Mouse (Mus musculus) CH12.LX (cell line): ENCODE results near the gene Aldoc. TPM values are rescaled to one million over a fixed set of nuclear protein-coding genes. Genes with fewer than 3 reads are reported as not detected.
A peak's percentile ranks its signal among the peaks of the same experiment; 100 is the strongest.

Experiments
- DNase-seq: peaks from one replicate; pipeline ENCODE4 v3.0.0-alpha.2; 2013; ENCODE audit errors: extremely low read depth
- H3K27ac ChIP-seq: 2 replicates; pipeline ENCODE4 v1.5.1; 2012; ENCODE audit warnings: low read depth, mild to moderate bottlenecking, control low read depth, moderate library complexity; ENCODE audit not compliant: insufficient read depth
- H3K27me3 ChIP-seq: replicated peaks from 2 replicates; pipeline ENCODE3; 2012; ENCODE audit warnings: inconsistent platforms
- H3K36me3 ChIP-seq, 2 experiments: replicated peaks in 1 of 2; 2 replicates each; pipeline versions ENCODE3 to v1.6.1; 2012; ENCODE audit warnings: inconsistent platforms in 1 of 2, low read length in 1 of 2, mild to moderate bottlenecking in 1 of 2, mixed read lengths in 1 of 2, moderate library complexity in 1 of 2; ENCODE audit not compliant: control insufficient read depth in 1 of 2, insufficient read depth in 1 of 2
- H3K4me1 ChIP-seq, 2 experiments: 2 replicates each; pipeline ENCODE4 v1.6.1; 2012; ENCODE audit warnings: inconsistent platforms in 1 of 2, moderate library complexity in 1 of 2; ENCODE audit not compliant: insufficient read depth in 2 of 2, control insufficient read depth in 1 of 2
- H3K4me2 ChIP-seq: 2 replicates; pipeline ENCODE4 v1.6.1; 2012; ENCODE audit warnings: low read depth, mild to moderate bottlenecking, control low read depth; ENCODE audit not compliant: poor library complexity, insufficient read depth, severe bottlenecking
- H3K4me3 ChIP-seq, 3 experiments: fragments of 150-350 bp in 1 of 3; sonication (generic) in 1 of 3; replicated peaks in 1 of 3; 2 replicates each; pipeline versions ENCODE3 to v1.5.1; 2011 to 2012; ENCODE audit warnings: low read depth in 2 of 3, low read length in 2 of 3, mild to moderate bottlenecking in 2 of 3, moderate library complexity in 2 of 3, control low read depth in 1 of 3, improper control_type of control experiment in 1 of 3, inconsistent platforms in 1 of 3, mixed read lengths in 1 of 3; ENCODE audit not compliant: poor library complexity in 1 of 3
- H3K79me2 ChIP-seq: replicated peaks from 2 replicates; pipeline ENCODE4 v1.6.1; 2012; ENCODE audit warnings: mild to moderate bottlenecking, moderate library complexity; ENCODE audit not compliant: control insufficient read depth, poor library complexity, insufficient read depth, severe bottlenecking; ENCODE audit errors: extremely low read depth
- H3K9ac ChIP-seq: 2 replicates; pipeline ENCODE4 v1.6.1; 2012; ENCODE audit warnings: low read depth, mild to moderate bottlenecking, control low read depth, moderate library complexity; ENCODE audit not compliant: insufficient read depth
- H3K9me3 ChIP-seq: replicated peaks from 2 replicates; pipeline ENCODE3; 2012; ENCODE audit warnings: low read length, inconsistent platforms, mixed read lengths
- BHLHE40 ChIP-seq: IDR thresholded peaks from 2 replicates; pipeline ENCODE4 v1.6.1; 2011; ENCODE audit warnings: mild to moderate bottlenecking, low read depth, low read length, improper control_type of control experiment
- CHD1 ChIP-seq: IDR thresholded peaks from 2 replicates; pipeline ENCODE4 v1.6.1; 2012; ENCODE audit warnings: low read depth, low read length, improper control_type of control experiment, inconsistent platforms
- CHD2 ChIP-seq: IDR thresholded peaks from 2 replicates; pipeline ENCODE4 v1.6.1; 2011; ENCODE audit warnings: low read length, improper control_type of control experiment
- CTCF ChIP-seq, 2 experiments: IDR thresholded peaks in 1 of 2; conservative IDR thresholded peaks in 1 of 2; 2 replicates each; pipeline ENCODE4 v1.5.1; 2011 to 2012; ENCODE audit warnings: low read depth in 2 of 2, low read length in 2 of 2, improper control_type of control experiment in 1 of 2, inconsistent platforms in 1 of 2, mild to moderate bottlenecking in 1 of 2, moderate library complexity in 1 of 2
- ELF1 ChIP-seq: IDR thresholded peaks from 2 replicates; pipeline ENCODE4 v1.6.1; 2014; ENCODE audit warnings: low read depth, mild to moderate bottlenecking, inconsistent platforms, low read length, improper control_type of control experiment
- EP300 ChIP-seq: IDR thresholded peaks from 2 replicates; pipeline ENCODE4 v1.6.1; 2011; ENCODE audit warnings: low read length, improper control_type of control experiment
- ETS1 ChIP-seq: conservative IDR thresholded peaks from 2 replicates; pipeline ENCODE4 v1.6.1; 2012; ENCODE audit warnings: low read depth, mild to moderate bottlenecking, inconsistent platforms, low read length, improper control_type of control experiment, moderate library complexity
- IRF4 ChIP-seq: IDR thresholded peaks from 2 replicates; pipeline ENCODE4 v1.6.1; 2014; ENCODE audit warnings: low read depth, mild to moderate bottlenecking, inconsistent platforms, low read length, improper control_type of control experiment
- JUN ChIP-seq: IDR thresholded peaks from 2 replicates; pipeline ENCODE4 v1.6.1; 2011; ENCODE audit warnings: low read depth, mild to moderate bottlenecking, low read length, improper control_type of control experiment, moderate library complexity; ENCODE audit not compliant: insufficient read depth
- KAT2A ChIP-seq: IDR thresholded peaks from 2 replicates; pipeline ENCODE4 v1.6.1; 2012; ENCODE audit warnings: low read length, improper control_type of control experiment, inconsistent platforms; ENCODE audit not compliant: insufficient replicate concordance
- MAX ChIP-seq: IDR thresholded peaks from 2 replicates; pipeline ENCODE4 v1.6.1; 2011; ENCODE audit warnings: low read length, improper control_type of control experiment
- MAZ ChIP-seq: IDR thresholded peaks from 2 replicates; pipeline ENCODE4 v1.6.1; 2012; ENCODE audit warnings: low read depth, mild to moderate bottlenecking, inconsistent platforms, low read length, improper control_type of control experiment, moderate library complexity
- MEF2A ChIP-seq: IDR thresholded peaks from 2 replicates; pipeline ENCODE4 v1.6.1; 2014; ENCODE audit warnings: low read depth, mild to moderate bottlenecking, inconsistent platforms, low read length, improper control_type of control experiment, borderline replicate concordance
- MXI1 ChIP-seq: IDR thresholded peaks from 2 replicates; pipeline ENCODE4 v1.6.1; 2011; ENCODE audit warnings: mild to moderate bottlenecking, low read depth, low read length, improper control_type of control experiment
- MYC ChIP-seq: IDR thresholded peaks from 2 replicates; pipeline ENCODE4 v1.6.1; 2011; ENCODE audit warnings: low read depth, mild to moderate bottlenecking, improper control_type of control experiment, low read length
- NELFE ChIP-seq: IDR thresholded peaks from 2 replicates; pipeline ENCODE4 v1.6.1; 2011; ENCODE audit warnings: low read depth, low read length, improper control_type of control experiment
- NRF1 ChIP-seq: IDR thresholded peaks from 2 replicates; pipeline ENCODE4 v1.6.1; 2014; ENCODE audit warnings: low read depth, mild to moderate bottlenecking, inconsistent platforms, low read length, improper control_type of control experiment, moderate library complexity
- PAX5 ChIP-seq: IDR thresholded peaks from 2 replicates; pipeline ENCODE4 v1.6.1; 2012; ENCODE audit warnings: low read length, inconsistent platforms, mixed read lengths
- POLR2A ChIP-seq: IDR thresholded peaks from 2 replicates; pipeline ENCODE4 v1.6.1; 2011; ENCODE audit warnings: low read depth, mild to moderate bottlenecking, improper control_type of control experiment, low read length
- POLR2AphosphoS2 ChIP-seq: IDR thresholded peaks from 2 replicates; pipeline ENCODE4 v1.6.1; 2011; ENCODE audit warnings: low read depth, low read length, improper control_type of control experiment
- RAD21 ChIP-seq: IDR thresholded peaks from 2 replicates; pipeline ENCODE4 v1.6.1; 2011; ENCODE audit warnings: low read depth, mild to moderate bottlenecking, low read length, improper control_type of control experiment, moderate library complexity
- RCOR1 ChIP-seq: conservative IDR thresholded peaks from 2 replicates; pipeline ENCODE4 v1.6.1; 2012; ENCODE audit warnings: low read depth, mild to moderate bottlenecking, inconsistent platforms, low read length, improper control_type of control experiment
- SIN3A ChIP-seq: IDR thresholded peaks from 2 replicates; pipeline ENCODE4 v1.6.1; 2012; ENCODE audit warnings: low read length, improper control_type of control experiment, inconsistent platforms
- TBP ChIP-seq: conservative IDR thresholded peaks from 2 replicates; pipeline ENCODE4 v1.6.1; 2011; ENCODE audit warnings: low read depth, low read length, improper control_type of control experiment
- TCF12 ChIP-seq: IDR thresholded peaks from 2 replicates; pipeline ENCODE4 v1.6.1; 2014; ENCODE audit warnings: low read depth, mild to moderate bottlenecking, inconsistent platforms, low read length, improper control_type of control experiment
- USF1 ChIP-seq: IDR thresholded peaks from 2 replicates; pipeline ENCODE4 v1.6.1; 2014; ENCODE audit warnings: low read depth, mild to moderate bottlenecking, inconsistent platforms, low read length, improper control_type of control experiment
- USF2 ChIP-seq: conservative IDR thresholded peaks from 2 replicates; pipeline ENCODE4 v1.6.1; 2011; ENCODE audit warnings: low read depth, low read length, improper control_type of control experiment
- ZC3H11A ChIP-seq: IDR thresholded peaks from 2 replicates; pipeline ENCODE4 v1.6.1; 2012; ENCODE audit warnings: low read depth, mild to moderate bottlenecking, inconsistent platforms, low read length, improper control_type of control experiment
- ZKSCAN1 ChIP-seq: IDR thresholded peaks from 2 replicates; pipeline ENCODE4 v1.6.1; 2012; ENCODE audit warnings: low read depth, inconsistent platforms, low read length, improper control_type of control experiment, borderline replicate concordance
- ZNF384 ChIP-seq: IDR thresholded peaks from 2 replicates; pipeline ENCODE4 v1.6.1; 2012; ENCODE audit warnings: low read depth, low read length, improper control_type of control experiment, inconsistent platforms
- dilution Hi-C: fragments of 300-500 bp; cut with MboI; formaldehyde crosslinking; loops from 2 replicates; pipeline ENCODE4 v1.14.3; 2020; ENCODE audit warnings: low sequenced_read_pairs; ENCODE audit not compliant: extremely low pct_unique_long_range_greater_than_20kb, extremely low pct_ligation_motif_present
- in situ Hi-C: fragments of 300-500 bp; cut with MboI; formaldehyde crosslinking; loops from 3 replicates; pipeline ENCODE4 v1.14.3; 2019; ENCODE audit warnings: low sequenced_read_pairs, low pct_ligation_motif_present, low pct_unique_long_range_greater_than_20kb, mixed read lengths
- polyA plus RNA-seq: library from polyadenylated mRNA; unstranded; fragments of >175 nt; gene quantifications from 2 replicates; pipeline ENCODE4 v1.2.1, GENCODE M21; 2012; ENCODE audit warnings: low read depth; ENCODE audit not compliant: insufficient read length
- total RNA-seq, 2 experiments: library from RNA; depleted of rRNA; stranded (reverse); fragments of 300-350 nt in 1 of 2; fragments of >200 nt in 1 of 2; gene quantifications; 2 replicates each; pipeline ENCODE4 v1.2.3; 2012 to 2014

Gene Aldoc
- total and polyA plus RNA-seq, 3 experiments: 25.0 to 119 (median 90.2) TPM

GRCm38 (mm10) chr11:78347070-78347754 is 24.4 kb downstream of the Aldoc start (continued):
- TF ChIP-seq MAX: no peak; the same call in 1 of the 2 replicates
- 0 out of 2 replicates have a peak, but pooled peaks have one; percentile 24 for TF ChIP-seq NRF1
- TF ChIP-seq TBP: 0 out of 2 replicates have a peak, but pooled peaks have one; percentile 61
- peak; percentile 72 for TF ChIP-seq RAD21
- no peak for TF ChIP-seq POLR2AphosphoS2

DNA sequence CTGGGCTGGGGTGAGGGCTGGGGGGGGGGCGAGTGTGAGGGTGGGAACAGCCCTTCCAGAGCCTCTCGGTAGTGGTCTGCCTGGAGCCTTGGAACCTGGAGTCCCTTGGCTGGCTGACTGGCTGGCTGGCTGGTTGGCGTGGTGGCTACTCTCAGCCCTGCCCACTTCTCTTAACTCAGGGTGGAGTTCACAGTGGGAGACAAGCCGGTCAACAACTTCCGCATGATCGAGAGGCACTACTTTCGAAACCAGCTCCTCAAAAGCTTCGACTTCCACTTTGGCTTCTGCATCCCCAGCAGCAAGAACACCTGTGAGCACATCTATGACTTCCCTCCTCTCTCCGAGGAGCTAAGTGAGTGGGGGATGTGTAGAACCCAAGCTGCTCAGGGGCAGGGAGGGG is 25.1 kb downstream of the Aldoc start:
- TF ChIP-seq USF1: no peak
- no peak for TF ChIP-seq KAT2A
- TF ChIP-seq POLR2AphosphoS2: no peak
- no peak for TF ChIP-seq PAX5
- TF ChIP-seq USF2: no peak
- TF ChIP-seq IRF4: peak; percentile 71
- peak; percentile 61 for TF ChIP-seq TCF12
- TF ChIP-seq SIN3A: peak; percentile 38; the same call in 1 of the 2 replicates
- no peak for TF ChIP-seq MEF2A
- TF ChIP-seq MYC: 0 out of 2 replicates have a peak, but pooled peaks have one; percentile 13
- TF ChIP-seq RCOR1: no peak
- peak; percentile 47; the same call in 1 of the 2 replicates for TF ChIP-seq MAX
- TF ChIP-seq ZKSCAN1: no peak
- 0 out of 2 replicates have a peak, but pooled peaks have one; percentile 10 for TF ChIP-seq TBP
- no peak for TF ChIP-seq CHD2
- peak; percentile 40 for TF ChIP-seq MXI1
- TF ChIP-seq BHLHE40: no peak; the same call in 1 of the 2 replicates
- TF ChIP-seq JUN: no peak
- TF ChIP-seq ZC3H11A: no peak
- no peak for TF ChIP-seq NELFE
- TF ChIP-seq ZNF384: no peak
- TF ChIP-seq EP300: peak; percentile 25; the same call in 1 of the 2 replicates
- 0 out of 2 replicates have a peak, but pooled peaks have one; percentile 26 for TF ChIP-seq MAZ
- no peak for TF ChIP-seq CTCF (conservative IDR thresholded peaks at IDR 0.05 in 1 of 2, IDR thresholded peaks at IDR 0.05 in 1 of 2; ENCODE audit: low read depth in 2 of 2, low read length in 2 of 2)
- TF ChIP-seq CHD1: 0 out of 2 replicates have a peak, but pooled peaks have one; percentile 20
- peak; percentile 36 for TF ChIP-seq POLR2A
- no peak for TF ChIP-seq RAD21
- peak; percentile 61 for TF ChIP-seq ELF1
- TF ChIP-seq ETS1: no peak
- DNase-seq: peak; percentile 82
- H3K79me2 ChIP-seq: peaks cover 8% of the 10 kb centered on the region
- in situ Hi-C loops (no loop called here), dilution Hi-C loops (no loop called here)
- peak overlapping the region; percentile 18 for H3K9ac ChIP-seq
- H3K9me3 ChIP-seq: no peaks in the 10 kb centered on the region
- H3K27me3 ChIP-seq: no peaks in the 10 kb centered on the region
- H3K4me3 ChIP-seq: peak overlapping the region in 1 of 3 experiments; percentile 73
- peak overlapping the region; percentile 49 for H3K27ac ChIP-seq
- H3K4me1 ChIP-seq: peaks cover 35 to 76% of the 10 kb centered on the region in 2 experiments
- H3K4me2 ChIP-seq: peak overlapping the region; percentile 24
- H3K36me3 ChIP-seq: peaks cover 6 to 28% of the 10 kb centered on the region in 2 experiments
